Mouse (Mus musculus) left cerebral cortex, postnatal 25 days (tissue): ENCODE measurements around the gene Dcaf10. TPM values are rescaled to one million over a fixed set of nuclear protein-coding genes. Genes with fewer than 3 reads are reported as not detected.

ENCODE experiments used
- DNase-seq, 2 experiments: peaks; one replicate each; pipeline ENCODE4 v3.0.0; 2022; ENCODE audit warnings: low spot score in 2 of 2, mixed read lengths in 1 of 2
- intact Hi-C: fragments of 180-260 bp; cut with DNase I; formaldehyde crosslinking; loops from one replicate; pipeline ENCODE4 v1.15.1; 2025
- microRNA-seq, 2 experiments: library from miRNA; unstranded; fragments of <30 nt; microRNA quantifications; one replicate each; pipeline ENCODE4 v1.2.0; 2022
- total RNA-seq, 2 experiments: library from RNA; stranded (reverse); gene quantifications; 2 replicates each; pipeline ENCODE4 v1.2.3; 2021

Dcaf10 gene
- total RNA-seq, 2 experiments from 2014 or later: 18.4 to 19.1 TPM

GRCm38 (mm10) chr4:45412433-45413192 is 70.7 kb downstream of the Dcaf10 start:
- no peak for DNase-seq
- intact Hi-C loops: no loop called here

GRCm38 (mm10) chr4:45413674-45414338 is 71.9 kb downstream of the Dcaf10 start:
- intact Hi-C loops: no loop called here
- no peak for DNase-seq

GRCm38 (mm10) chr4:45416314-45416713 is 74.4 kb downstream of the Dcaf10 start:
- no peak for DNase-seq
- intact Hi-C loops: loop anchor here (5.0 kb wide), 2 partner anchors 196 to 441 kb away; no protein-coding TSS in a partner anchor

- DNase-seq: peak; percentile 52 to 59
- intact Hi-C loops: loop anchor here (1.0 to 5.0 kb wide), 4 partner anchors 110 to 439 kb away; no protein-coding TSS in a partner anchor
These were observed 76.5 kb downstream of the Dcaf10 start for GRCm38 (mm10) chr4:45418229-45418950.

GRCm38 (mm10) chr4:45419051-45419450 is 77.2 kb downstream of the Dcaf10 start:
- no peak for DNase-seq
- intact Hi-C loops: loop anchor here (2.0 to 5.0 kb wide), 3 partner anchors 110 to 438 kb away; no protein-coding TSS in a partner anchor

GRCm38 (mm10) chr4:45420733-45421132 is 78.8 kb downstream of the Dcaf10 start:
- no peak for DNase-seq
- intact Hi-C loops: no loop called here

- intact Hi-C loops: no loop called here
- no peak for DNase-seq
These were observed 79.8 kb downstream of the Dcaf10 start for GRCm38 (mm10) chr4:45421519-45422260.

GRCm38 (mm10) chr4:45422640-45423039 is 80.7 kb downstream of the Dcaf10 start:
- DNase-seq: no peak
- intact Hi-C loops: no loop called here

GRCm38 (mm10) chr4:45423406-45423805 is 81.5 kb downstream of the Dcaf10 start:
- intact Hi-C loops: no loop called here

GRCm38 (mm10) chr4:45426724-45427457 is 85.0 kb downstream of the Dcaf10 start:
- intact Hi-C loops: no loop called here
- no peak for DNase-seq

More at GRCm38 (mm10) chr4:45423406-45423805, 81.5 kb downstream of the Dcaf10 start:
- DNase-seq: no peak

Small RNAs within 50 kb of the gene (microRNA-seq; reads per million reads assigned to microRNA genes)
- 0 reads per million in 2 experiments for gene Gm25692

Other genes starting within 250 kb of the Dcaf10 start
- gene Tomm5, start 234.0 kb upstream of the Dcaf10 start, total RNA-seq: 10 to 100 TPM; 65.5 to 75.5 TPM
- gene Frmpd1, start 157.2 kb upstream of the Dcaf10 start, total RNA-seq: 10 to 100 TPM; 12.2 to 12.8 TPM
- 10 to 100 TPM; 12.7 to 15.8 TPM for gene Trmt10b, start 45.0 kb upstream of the Dcaf10 start, total RNA-seq
- gene Exosc3, start 631 bp downstream of the Dcaf10 start, total RNA-seq: 10 to 100 TPM; 14.9 to 16.9 TPM
- gene Slc25a51, start 66.7 kb downstream of the Dcaf10 start, total RNA-seq: 100 to 1,000 TPM; 118 to 120 TPM
- gene Shb, start 190.4 kb downstream of the Dcaf10 start, total RNA-seq: 10 to 100 TPM in 1 of 2 experiments, 1 to 10 TPM in 1; 9.0 to 11.8 TPM